Mouse (Mus musculus): Measurements from ENCODE around the gene A230072I06Rik. TPM values are rescaled to one million over a fixed set of nuclear protein-coding genes. Genes with fewer than 3 reads are reported as not detected.

A230072I06Rik gene
- polyA plus RNA-seq (2015; fragmentation: Nextera tagmentation; extraction: Ambion mirVana): not detected in 2 replicates

DNA sequence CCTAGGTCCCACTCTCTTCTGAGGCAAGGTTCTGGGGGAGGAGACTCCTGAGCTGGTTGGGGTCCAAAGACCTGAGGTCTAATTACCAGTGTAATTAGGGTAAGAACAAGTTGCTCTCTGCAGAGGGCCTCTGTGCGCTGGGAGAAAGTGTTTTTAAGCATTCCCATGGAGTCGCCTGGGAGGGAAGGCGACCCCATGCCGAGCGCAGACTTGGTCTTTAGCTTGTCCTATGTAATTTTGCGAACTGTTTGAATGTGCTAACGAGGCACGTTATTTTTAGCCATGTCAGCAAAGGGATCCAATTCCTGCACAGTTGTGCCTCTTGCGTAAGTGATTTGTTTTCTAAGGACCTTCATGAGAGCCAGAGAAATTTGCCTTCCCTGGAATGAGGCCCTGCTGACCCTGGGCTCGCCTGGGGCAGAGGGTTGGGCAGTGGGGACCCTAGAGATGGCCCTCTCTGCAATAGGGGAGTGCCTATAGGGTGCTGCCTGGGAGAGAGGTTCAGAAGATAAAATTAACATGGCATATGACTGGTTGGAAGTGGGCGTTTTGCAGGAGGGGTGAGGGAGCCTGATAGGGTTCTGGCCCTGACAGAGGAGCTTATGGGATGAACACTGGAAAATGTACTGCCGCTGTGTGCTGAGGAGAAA, at the start of gene A230072I06Rik:
A230072I06Rik (plus strand) TSS at position 157 of the 650 bp plus-strand sequence.
- no peaks in the 10 kb centered on the region for H3K9me3 ChIP-seq (replicated peaks; ENCODE audit: low read length)
- WGBS: 53% methylated on average over 12 of the region's 12 CpGs
- no peaks in the 10 kb centered on the region for H3K27me3 ChIP-seq (ENCODE audit: insufficient read depth, low read length)
- H3K4me3 ChIP-seq (replicated peaks; ENCODE audit: low read depth, low read length): no peak within 1 kb of the TSS
- no peak within 1 kb of the TSS for H3K9ac ChIP-seq (ENCODE audit: low read depth, low read length)
- no peak within 1 kb of the TSS for H3K27ac ChIP-seq
- 0 out of 2 replicates have a peak, but pooled peaks cover 7% of the 10 kb centered on the region for H3K4me1 ChIP-seq (replicated peaks; ENCODE audit: insufficient read depth, low read length)
- no peak for TF ChIP-seq CTCF (IDR thresholded peaks at IDR 0.05; ENCODE audit: low read depth)
- no peak for DNase-seq (ENCODE audit: low spot score)
- no peak for ATAC-seq (replicated peaks; ENCODE audit: low FRiP score, low read depth)
- H3K36me3 ChIP-seq (ENCODE audit: insufficient read depth, low read length): no peaks in the 10 kb centered on the region
- peak within 1 kb of the TSS; percentile 19; the same call in 1 of the 2 replicates for H3K4me2 ChIP-seq (ENCODE audit: low read length)

DNA sequence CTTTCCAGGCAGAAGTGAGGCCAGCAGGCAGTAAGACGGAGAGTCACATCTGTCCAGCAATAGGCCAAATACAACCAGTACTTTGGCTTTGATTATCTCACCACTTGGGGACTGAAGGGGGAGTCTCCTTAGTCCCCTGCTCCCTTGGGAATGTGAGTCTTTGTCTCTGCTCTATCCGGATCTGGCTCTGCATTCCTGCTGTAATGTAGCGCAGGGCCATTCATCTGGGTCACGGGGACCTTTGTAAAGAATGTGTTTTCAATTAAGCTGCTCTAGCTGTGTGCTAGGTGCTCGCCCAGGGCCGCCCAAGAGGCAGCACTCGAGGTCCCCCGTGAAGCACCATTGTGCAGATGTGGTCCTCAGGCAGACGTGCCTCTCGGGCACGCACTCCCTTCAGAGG, 44.6 kb upstream of the A230072I06Rik start:
- Histone ChIP-seq H3K27me3 (ENCODE audit: insufficient read depth, low read length) (no peaks in the 10 kb centered on the region), H3K36me3 (ENCODE audit: insufficient read depth, low read length) (no peaks in the 10 kb centered on the region), H3K4me2 (ENCODE audit: low read length) (no peak overlapping the region), H3K4me1 (replicated peaks; ENCODE audit: insufficient read depth, low read length) (no peaks in the 10 kb centered on the region), H3K9ac (ENCODE audit: low read depth, low read length) (no peak overlapping the region), H3K27ac (no peak overlapping the region), H3K9me3 (replicated peaks; ENCODE audit: low read length) (no peaks in the 10 kb centered on the region), H3K4me3 (replicated peaks; ENCODE audit: low read depth, low read length) (no peak overlapping the region)
- no peak for DNase-seq (ENCODE audit: low spot score)
- WGBS: 61% methylated on average over 11 of the region's 11 CpGs
- TF ChIP-seq CTCF (IDR thresholded peaks at IDR 0.05; ENCODE audit: low read depth): no peak
- no peak for ATAC-seq (replicated peaks; ENCODE audit: low FRiP score, low read depth)

DNA sequence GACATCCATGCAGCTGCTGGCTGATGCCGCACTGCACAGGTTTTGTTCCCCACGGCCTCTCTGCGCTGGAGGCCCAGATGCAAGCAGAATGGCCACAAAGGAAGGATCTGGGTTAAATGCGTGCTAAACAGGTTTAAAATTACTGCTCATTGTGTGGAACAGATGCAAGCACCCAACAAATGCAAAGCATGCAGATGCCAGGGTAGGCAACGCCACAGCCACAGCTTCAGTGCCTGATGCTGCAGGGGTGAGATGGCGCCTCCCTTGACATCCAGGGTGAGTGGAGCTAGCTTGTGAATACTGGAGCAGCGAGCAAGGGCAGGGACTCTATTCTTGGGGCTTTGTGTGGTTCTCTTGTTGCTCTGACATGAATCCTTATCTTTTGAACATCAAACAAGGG, 39.8 kb upstream of the A230072I06Rik start:
- H3K4me2 ChIP-seq (ENCODE audit: low read length): no peak overlapping the region
- H3K9me3 ChIP-seq (replicated peaks; ENCODE audit: low read length): no peaks in the 10 kb centered on the region
- H3K9ac ChIP-seq (ENCODE audit: low read depth, low read length): no peak overlapping the region
- no peak for DNase-seq (ENCODE audit: low spot score)
- no peak for TF ChIP-seq CTCF (IDR thresholded peaks at IDR 0.05; ENCODE audit: low read depth)
- no peaks in the 10 kb centered on the region for H3K4me1 ChIP-seq (replicated peaks; ENCODE audit: insufficient read depth, low read length)
- ATAC-seq (replicated peaks; ENCODE audit: low FRiP score, low read depth): no peak
- 85% methylated on average over 7 of the region's 7 CpGs for WGBS
- no peaks in the 10 kb centered on the region for H3K27me3 ChIP-seq (ENCODE audit: insufficient read depth, low read length)
- no peak overlapping the region for H3K4me3 ChIP-seq (replicated peaks; ENCODE audit: low read depth, low read length)
- H3K36me3 ChIP-seq (ENCODE audit: insufficient read depth, low read length): no peaks in the 10 kb centered on the region
- H3K27ac ChIP-seq: no peak overlapping the region

DNA sequence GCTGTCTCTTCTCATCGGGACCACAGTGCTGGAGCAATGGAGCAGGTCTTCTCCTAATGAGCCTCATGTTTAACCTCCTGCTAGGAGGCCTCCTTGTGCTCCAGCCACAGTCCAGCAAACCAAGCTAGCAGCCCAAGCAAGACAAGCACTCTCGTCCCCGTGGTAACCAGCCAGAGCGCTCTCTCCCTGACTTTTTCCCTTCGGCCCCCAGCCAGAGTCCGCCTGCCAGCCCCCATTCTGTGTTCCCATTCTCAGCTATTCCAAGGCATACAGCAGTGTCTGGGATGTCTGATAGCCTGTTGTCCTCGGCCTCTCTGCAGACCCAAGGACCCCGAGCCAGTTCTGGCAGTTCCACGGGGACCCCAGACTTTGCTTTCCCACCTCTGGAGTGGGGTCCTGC, 38.5 kb upstream of the A230072I06Rik start:
- no peak overlapping the region for H3K4me3 ChIP-seq (replicated peaks; ENCODE audit: low read depth, low read length)
- ATAC-seq (replicated peaks; ENCODE audit: low FRiP score, low read depth) (no peak), DNase-seq (ENCODE audit: low spot score) (no peak)
- no peaks in the 10 kb centered on the region for H3K27me3 ChIP-seq (ENCODE audit: insufficient read depth, low read length)
- WGBS: 69% methylated on average over 9 of the region's 9 CpGs
- H3K9ac ChIP-seq (ENCODE audit: low read depth, low read length): no peak overlapping the region
- H3K4me1 ChIP-seq (replicated peaks; ENCODE audit: insufficient read depth, low read length): no peaks in the 10 kb centered on the region
- H3K4me2 ChIP-seq (ENCODE audit: low read length): no peak overlapping the region
- no peak overlapping the region for H3K27ac ChIP-seq
- no peaks in the 10 kb centered on the region for H3K36me3 ChIP-seq (ENCODE audit: insufficient read depth, low read length)
- no peaks in the 10 kb centered on the region for H3K9me3 ChIP-seq (replicated peaks; ENCODE audit: low read length)
- TF ChIP-seq CTCF (IDR thresholded peaks at IDR 0.05; ENCODE audit: low read depth): no peak

DNA sequence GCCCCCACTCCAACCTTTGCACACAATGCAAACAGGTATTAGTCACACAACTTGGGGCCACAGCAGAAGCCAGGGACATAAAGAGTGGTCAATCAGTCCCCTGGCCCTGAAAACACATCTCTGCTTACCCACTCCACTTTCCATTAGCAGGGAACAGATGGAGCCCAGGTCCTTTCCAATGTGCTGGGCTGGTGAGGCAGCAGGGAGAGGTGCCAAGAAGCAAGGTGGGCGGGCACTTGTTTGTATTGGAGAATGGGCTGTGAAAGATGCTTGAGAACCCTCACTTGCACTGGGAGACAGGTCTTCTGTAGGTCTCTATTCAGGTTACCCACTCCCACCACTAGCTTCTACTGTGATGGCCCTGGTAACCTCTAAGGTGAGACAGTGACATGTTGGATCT, 34.9 kb upstream of the A230072I06Rik start:
- no peaks in the 10 kb centered on the region for H3K4me1 ChIP-seq (replicated peaks; ENCODE audit: insufficient read depth, low read length)
- no peak overlapping the region for H3K4me2 ChIP-seq (ENCODE audit: low read length)
- WGBS: 60% methylated on average over 1 of the region's 1 CpGs
- H3K9ac ChIP-seq (ENCODE audit: low read depth, low read length): no peak overlapping the region
- H3K9me3 ChIP-seq (replicated peaks; ENCODE audit: low read length): no peaks in the 10 kb centered on the region
- H3K4me3 ChIP-seq (replicated peaks; ENCODE audit: low read depth, low read length): no peak overlapping the region
- H3K27ac ChIP-seq: no peak overlapping the region
- no peaks in the 10 kb centered on the region for H3K36me3 ChIP-seq (ENCODE audit: insufficient read depth, low read length)
- no peak for ATAC-seq (replicated peaks; ENCODE audit: low FRiP score, low read depth)
- no peak for DNase-seq (ENCODE audit: low spot score)
- no peaks in the 10 kb centered on the region for H3K27me3 ChIP-seq (ENCODE audit: insufficient read depth, low read length)
- TF ChIP-seq CTCF (IDR thresholded peaks at IDR 0.05; ENCODE audit: low read depth): no peak

DNA sequence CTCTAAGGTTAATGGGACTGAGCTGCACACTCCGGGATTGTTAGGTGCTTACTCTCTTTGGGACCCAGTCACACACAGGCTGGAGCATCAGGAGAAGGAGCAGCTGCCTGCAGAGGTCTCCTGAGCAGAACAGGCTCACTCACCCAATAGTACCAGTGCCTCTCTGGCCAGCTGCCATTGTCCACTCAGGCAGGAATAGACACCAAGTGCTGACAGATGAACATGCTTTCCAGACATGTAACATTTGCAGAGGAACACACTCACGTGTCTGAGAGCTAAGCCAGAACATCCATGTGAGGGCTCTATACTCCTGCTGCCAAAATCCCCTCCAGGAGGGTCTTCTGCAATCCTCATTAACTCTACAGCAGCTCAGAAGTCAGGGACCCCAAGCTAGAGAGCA, 18.7 kb upstream of the A230072I06Rik start:
- H3K9me3 ChIP-seq (replicated peaks; ENCODE audit: low read length): no peaks in the 10 kb centered on the region

More for the DNA sequence above, 18.7 kb upstream of the A230072I06Rik start:
- Histone ChIP-seq H3K27ac (no peak overlapping the region), H3K4me1 (replicated peaks; ENCODE audit: insufficient read depth, low read length) (no peaks in the 10 kb centered on the region), H3K9ac (ENCODE audit: low read depth, low read length) (no peak overlapping the region), H3K27me3 (ENCODE audit: insufficient read depth, low read length) (no peaks in the 10 kb centered on the region), H3K36me3 (ENCODE audit: insufficient read depth, low read length) (no peaks in the 10 kb centered on the region), H3K4me3 (replicated peaks; ENCODE audit: low read depth, low read length) (no peak overlapping the region), H3K4me2 (ENCODE audit: low read length) (no peak overlapping the region)
- WGBS: 77% methylated on average over 2 of the region's 2 CpGs
- DNase-seq (ENCODE audit: low spot score) (no peak), ATAC-seq (replicated peaks; ENCODE audit: low FRiP score, low read depth) (no peak)
- no peak for TF ChIP-seq CTCF (IDR thresholded peaks at IDR 0.05; ENCODE audit: low read depth)

All from kidney, postnatal 0 days (tissue).